Mouse (Mus musculus) bone marrow, adult 2 months (tissue): ENCODE data around the gene Dbx1.

ENCODE experiments used
- CTCF ChIP-seq: fragments of 200-500 bp; IDR thresholded peaks from 2 replicates; pipeline ENCODE4 v1.5.1; 2011; ENCODE audit warnings: low read length, control low read depth; ENCODE audit not compliant: control insufficient read depth, insufficient read depth
- POLR2A ChIP-seq: fragments of 200-500 bp; IDR thresholded peaks from 2 replicates; pipeline ENCODE4 v1.6.1; 2011; ENCODE audit warnings: low read depth, mild to moderate bottlenecking, control low read depth, low read length, borderline replicate concordance; ENCODE audit not compliant: control insufficient read depth

DNA sequence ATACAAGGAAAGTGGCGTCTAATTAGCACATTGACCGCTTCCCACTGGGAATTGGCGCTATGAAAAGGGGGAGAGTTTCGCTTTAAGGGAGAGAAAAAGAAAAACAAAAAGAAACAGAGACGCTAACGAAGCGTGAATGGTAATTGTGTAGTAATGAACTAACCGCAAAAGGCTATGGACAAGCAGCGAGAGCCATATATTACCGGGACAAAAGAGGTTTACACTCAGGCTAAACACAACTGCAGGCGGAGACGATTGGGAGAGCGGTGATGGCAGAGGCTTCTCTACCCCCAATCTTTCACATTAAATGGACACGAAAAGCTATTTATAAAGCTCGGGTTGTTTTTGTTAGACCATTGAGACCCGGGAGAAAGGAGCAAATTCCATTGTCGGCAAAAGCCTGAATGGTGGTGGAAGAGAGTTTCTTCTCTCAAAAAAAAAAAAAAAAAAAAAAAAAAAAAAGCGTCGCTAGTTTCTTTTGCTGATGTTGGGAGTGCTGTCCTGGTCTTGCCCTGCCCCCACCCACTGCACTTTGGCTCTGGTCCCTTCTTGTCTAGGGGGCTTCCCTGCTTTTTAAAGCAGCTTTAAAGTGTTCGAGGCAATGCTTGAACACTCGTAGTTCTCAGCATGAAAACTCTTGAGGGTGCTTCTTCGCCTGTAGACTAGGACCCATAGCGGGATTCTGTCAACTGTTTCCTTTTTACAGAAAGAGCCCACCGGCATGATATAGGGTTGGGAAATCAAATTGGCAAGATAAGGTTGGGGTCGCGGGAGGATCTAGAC, 2.2 kb downstream of the Dbx1 start:
- TF ChIP-seq CTCF (no peak), POLR2A (no peak)
